Mouse (Mus musculus): ENCODE measurements around the gene Phf3.

Phf3 gene

GRCm38 (mm10) chr1:30819414-30819813, 54.3 kb downstream of the Phf3 start:
- no peak for DNase-seq (ENCODE audit: low read depth, low spot score)

DNA sequence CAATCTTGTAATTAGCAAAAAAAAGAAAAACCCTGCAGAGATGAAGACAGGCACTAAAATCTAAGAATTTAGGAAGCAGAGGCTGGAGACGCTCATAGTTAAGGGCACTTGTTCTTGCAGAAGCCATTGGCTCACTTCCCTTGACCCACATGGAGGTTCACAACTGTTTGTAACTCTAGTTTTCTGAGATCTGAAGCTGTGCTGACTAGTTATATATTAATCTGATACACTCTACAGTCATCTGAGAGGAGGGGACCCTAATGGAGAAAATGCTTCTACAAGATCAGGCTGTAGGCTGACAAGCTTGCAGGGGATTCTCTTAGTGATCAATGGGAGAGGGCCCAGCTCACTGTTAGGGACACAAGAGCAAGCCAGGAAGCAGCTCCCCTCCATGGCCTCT, 58.1 kb downstream of the Phf3 start:
- DNase-seq (ENCODE audit: low read depth, low spot score): no peak

- DNase-seq (ENCODE audit: low read depth, low spot score): no peak
These were observed 58.7 kb downstream of the Phf3 start for GRCm38 (mm10) chr1:30814987-30815386.

DNA sequence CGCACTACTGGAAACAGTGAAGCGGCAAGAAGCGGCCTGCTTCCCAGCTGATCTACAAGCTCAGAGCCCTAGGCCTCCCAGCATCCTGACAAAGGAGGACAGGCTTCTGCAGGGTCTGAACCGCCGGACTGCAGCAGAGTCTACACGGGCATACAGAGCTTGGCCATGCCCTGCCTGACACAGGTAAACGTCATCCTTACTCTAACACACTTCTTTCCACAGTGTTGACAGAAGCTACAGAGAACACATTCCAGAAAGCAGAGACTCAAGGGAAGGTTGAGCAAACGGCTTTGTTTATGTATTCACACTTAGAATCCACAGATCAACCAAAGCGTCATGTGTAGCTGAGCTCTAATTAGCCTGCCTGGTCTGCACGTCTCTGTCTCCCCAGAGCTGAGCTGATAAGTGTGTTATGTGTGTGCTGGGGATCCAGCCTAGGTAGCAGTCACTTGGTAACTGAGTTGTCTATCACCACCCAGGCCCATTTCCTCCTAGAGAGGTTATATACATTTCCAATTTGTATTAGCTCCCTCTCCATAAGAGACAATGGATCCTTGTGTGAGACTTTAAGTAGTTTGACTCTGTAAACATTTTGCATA, 65.5 kb downstream of the Phf3 start:
- no peak for DNase-seq (ENCODE audit: low read depth, low spot score)

DNA sequence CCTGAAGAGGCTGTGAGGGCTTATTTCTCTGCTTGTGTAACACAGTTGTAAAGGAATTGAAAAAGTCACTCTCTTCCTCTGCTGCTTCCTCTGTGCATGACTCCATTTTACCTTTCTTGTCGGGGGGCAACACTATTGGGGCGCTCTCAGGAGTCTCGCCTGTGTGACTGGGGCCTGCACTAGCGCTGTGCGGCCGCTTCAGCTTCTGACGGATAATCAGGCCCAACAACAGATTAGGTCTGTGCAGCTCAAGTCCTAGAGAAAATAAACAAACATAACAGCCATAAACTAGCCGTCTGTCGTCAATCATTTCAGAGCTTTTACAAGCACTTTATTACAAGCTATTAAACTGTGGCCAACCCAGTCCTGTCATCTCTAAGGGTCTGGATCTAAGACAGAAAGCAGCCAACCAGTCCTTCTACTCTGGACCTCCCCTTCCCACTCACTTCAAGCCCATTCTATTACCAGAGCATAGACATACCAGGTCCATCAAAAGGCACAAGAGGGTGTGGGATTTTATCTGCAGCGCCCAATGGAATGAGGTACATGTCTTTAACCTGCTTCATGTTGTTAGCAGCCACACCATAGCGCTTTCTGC, 67.9 kb downstream of the Phf3 start:
- no peak for DNase-seq (ENCODE audit: low read depth, low spot score)

- DNase-seq (ENCODE audit: low read depth, low spot score): no peak
These were observed 68.8 kb downstream of the Phf3 start for GRCm38 (mm10) chr1:30804919-30805318.

- DNase-seq (ENCODE audit: low read depth, low spot score): no peak
These were observed 71.8 kb downstream of the Phf3 start for GRCm38 (mm10) chr1:30801911-30802310.

- DNase-seq (ENCODE audit: low read depth, low spot score): no peak
These were observed 74.4 kb downstream of the Phf3 start for GRCm38 (mm10) chr1:30799277-30799834.

GRCm38 (mm10) chr1:30794606-30795005, 79.1 kb downstream of the Phf3 start:
- DNase-seq (ENCODE audit: low read depth, low spot score): no peak

- no peak for DNase-seq (ENCODE audit: low read depth, low spot score)
These were observed 80.3 kb downstream of the Phf3 start for GRCm38 (mm10) chr1:30793357-30793883.

DNA sequence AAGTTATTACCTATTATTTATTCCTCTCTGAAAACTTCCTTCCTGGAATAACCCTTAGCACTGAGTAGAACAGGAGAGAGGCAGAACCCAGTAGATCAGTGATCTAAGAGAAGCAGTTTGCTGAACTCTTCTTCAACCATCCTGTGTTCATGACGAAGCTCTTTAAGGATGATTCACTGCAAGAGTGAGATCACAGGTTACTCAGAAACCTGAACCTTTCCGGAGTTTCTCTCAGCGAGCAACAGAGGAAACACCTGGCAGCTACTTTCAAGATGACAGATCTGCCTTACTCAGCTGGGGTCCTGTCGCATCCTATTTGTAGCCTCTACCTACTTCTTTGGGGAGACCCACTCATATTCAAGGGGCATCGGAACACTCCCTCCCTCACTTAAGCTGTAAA, 80.8 kb downstream of the Phf3 start:
- DNase-seq (ENCODE audit: low read depth, low spot score): peak; percentile 84

- DNase-seq (ENCODE audit: low read depth, low spot score): no peak
These were observed 83.5 kb downstream of the Phf3 start for GRCm38 (mm10) chr1:30790220-30790619.

GRCm38 (mm10) chr1:30789689-30790088, 84.0 kb downstream of the Phf3 start:
- DNase-seq (ENCODE audit: low read depth, low spot score): no peak

DNA sequence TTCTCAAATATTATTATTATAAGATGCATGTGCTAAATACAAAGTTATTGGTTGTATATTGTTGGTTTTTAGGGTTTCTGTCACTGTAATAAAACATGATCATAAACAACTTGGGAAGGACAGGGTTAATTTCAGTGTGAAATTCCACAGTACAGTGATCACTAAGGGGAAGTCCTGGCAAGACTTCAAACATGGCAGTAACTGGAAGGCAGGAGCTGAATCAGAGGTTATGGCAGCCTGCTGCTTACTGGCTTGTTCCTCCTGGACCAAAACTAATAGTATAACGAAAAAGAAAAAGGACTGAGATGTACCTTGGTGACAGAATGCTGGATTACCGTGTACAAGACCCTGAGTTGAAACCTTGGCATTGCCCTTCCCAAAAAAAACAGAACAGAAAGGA, 84.7 kb downstream of the Phf3 start:
- DNase-seq (ENCODE audit: low read depth, low spot score): no peak

GRCm38 (mm10) chr1:30786583-30786982, 87.1 kb downstream of the Phf3 start:
- DNase-seq (ENCODE audit: low read depth, low spot score): no peak

- DNase-seq (ENCODE audit: low read depth, low spot score): no peak
These were observed 90.0 kb downstream of the Phf3 start for GRCm38 (mm10) chr1:30783741-30784140.

- DNase-seq (ENCODE audit: low read depth, low spot score): peak; percentile 67
These were observed 93.4 kb downstream of the Phf3 start for GRCm38 (mm10) chr1:30780293-30780692.

DNA sequence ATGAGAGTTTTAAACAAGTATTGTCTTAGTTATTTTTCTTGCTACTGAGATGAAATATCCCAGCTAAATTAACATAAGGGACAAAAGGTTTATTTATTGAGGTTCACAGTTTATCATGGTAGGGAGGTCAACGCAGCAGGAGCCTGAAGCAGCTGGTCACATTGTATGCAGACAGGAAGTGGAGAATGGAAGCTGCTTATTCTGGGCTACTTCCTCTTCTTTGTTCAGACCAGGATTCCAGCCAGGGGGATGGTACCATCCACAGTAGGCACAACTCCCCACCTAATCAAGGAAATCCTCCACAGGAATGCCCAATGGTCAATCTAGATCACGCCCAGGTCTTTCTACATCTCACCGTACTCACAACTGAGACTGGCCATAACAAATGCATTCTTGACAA, 94.2 kb downstream of the Phf3 start:
- DNase-seq (ENCODE audit: low read depth, low spot score): no peak

DNA sequence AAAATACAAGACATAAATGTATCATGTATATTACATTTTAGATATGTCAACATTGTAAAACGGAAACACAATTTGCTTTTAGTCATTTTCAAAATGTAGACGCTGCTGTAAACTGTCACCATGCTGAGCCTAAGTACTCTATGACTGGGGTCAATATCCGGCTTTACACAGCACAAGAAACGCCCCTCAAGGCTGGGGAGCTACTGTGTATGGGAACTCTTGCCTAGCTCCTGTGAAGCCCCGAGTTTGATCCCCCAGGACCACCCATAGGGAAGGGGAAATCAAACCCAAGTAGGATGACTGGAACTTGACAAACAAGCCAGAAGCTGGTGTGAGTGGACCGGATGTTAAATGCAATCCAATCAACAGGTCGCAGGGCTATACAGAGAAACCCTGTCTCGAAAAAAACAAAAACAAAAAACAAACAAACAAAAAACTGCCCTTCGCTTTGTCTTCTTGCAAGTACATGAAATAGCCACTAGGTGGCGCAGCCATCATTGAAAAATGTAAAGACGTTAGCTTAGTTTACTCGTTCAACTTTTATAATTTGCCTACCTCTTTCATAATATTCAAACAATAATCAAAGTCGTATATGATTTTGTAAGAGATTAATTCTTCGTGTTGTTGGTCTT, 95.2 kb downstream of the Phf3 start:
- peak; percentile 56 for DNase-seq (ENCODE audit: low read depth, low spot score)

DNA sequence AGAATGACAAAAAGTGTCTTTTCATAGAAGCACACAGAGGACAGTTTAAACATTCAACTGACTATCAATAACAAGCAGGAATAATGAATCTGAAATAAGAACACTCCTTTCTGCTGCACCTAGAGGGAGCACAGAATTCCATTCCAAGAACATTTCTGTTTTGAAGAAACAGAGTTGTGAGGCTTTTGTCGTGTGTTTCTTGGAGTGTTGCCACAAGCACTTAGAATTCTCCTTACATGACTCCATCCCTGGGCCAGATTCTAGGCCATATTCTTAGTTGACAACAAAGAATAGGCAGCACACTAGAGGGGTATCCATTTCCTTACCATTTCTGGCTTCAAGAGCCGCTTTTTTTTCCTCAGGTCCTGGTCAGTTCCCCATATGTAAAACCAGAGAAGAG, 97.5 kb downstream of the Phf3 start:
- no peak for DNase-seq (ENCODE audit: low read depth, low spot score)

DNA sequence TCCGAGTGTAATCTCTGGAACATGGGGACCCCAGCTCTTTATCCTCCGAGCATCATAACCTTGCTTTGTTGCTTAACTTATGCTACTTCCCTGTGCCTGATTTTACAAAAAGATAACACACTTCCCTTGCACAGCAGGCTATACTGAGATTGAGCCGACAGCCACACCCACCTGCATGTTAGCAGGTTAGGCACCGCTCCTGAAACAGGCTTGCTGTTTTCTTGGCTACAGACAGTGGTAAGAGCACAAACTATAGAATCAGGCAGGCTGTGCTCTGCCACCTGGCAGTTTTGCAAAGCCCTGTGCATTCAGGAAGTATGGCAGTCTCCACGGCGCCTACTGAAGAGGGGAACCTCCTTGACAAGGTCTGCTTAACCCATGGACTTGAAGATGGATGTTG, 100.1 kb downstream of the Phf3 start:
- no peak for DNase-seq (ENCODE audit: low read depth, low spot score)

DNA sequence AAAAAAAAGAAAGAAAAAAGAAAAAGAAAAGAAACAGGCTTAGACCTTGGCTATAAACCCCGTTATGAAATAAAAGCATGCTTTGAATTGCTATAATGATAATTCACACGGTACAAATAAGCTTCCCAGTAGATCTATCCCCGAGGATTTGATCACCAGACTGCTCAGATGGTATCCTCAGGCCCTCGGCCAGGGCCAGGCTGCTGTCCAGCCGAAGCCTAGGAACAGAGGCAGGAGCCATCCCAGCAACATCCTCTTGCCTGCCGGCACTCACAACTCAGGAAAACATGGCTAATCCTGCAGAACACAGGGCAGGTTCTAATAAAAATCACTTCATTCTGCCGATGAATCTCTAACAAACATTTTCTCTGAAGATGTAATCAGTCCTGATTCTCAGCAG, 100.9 kb downstream of the Phf3 start:
- DNase-seq (ENCODE audit: low read depth, low spot score): no peak

DNA sequence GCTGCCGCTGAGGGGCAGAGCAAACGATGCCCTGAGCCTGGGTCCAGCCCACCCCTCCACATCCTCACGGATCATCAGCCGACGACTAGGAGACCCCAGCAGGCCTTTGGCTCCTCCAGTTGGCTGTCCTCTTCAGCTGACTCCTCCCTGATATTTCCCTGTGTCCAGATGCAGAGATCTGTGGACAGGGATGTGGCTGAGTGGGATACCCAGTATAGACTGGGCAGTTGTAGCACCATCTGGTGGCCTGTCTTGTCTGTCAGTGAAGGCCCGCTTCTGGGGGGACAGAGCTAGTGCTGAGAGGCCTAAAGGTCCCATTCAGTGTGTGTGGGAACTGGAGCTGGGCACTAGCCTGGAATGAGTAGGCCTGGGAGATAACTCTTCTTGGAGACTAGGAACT, 101.9 kb downstream of the Phf3 start:
- no peak for DNase-seq (ENCODE audit: low read depth, low spot score)
